Mouse (Mus musculus) stomach, postnatal 0 days (tissue): ENCODE results near the gene Ankrd6.

Experiments
- CTCF ChIP-seq: IDR thresholded peaks from 2 replicates; pipeline ENCODE4 v1.5.1; 2016; ENCODE audit warnings: antibody characterized with exemption, low read depth, mild to moderate bottlenecking, moderate library complexity
- EP300 ChIP-seq: optimal IDR thresholded peaks from 2 replicates; pipeline ENCODE3; 2016; ENCODE audit warnings: antibody characterized with exemption

GRCm38 (mm10) chr4:32907631-32908030 is 43.0 kb downstream of the Ankrd6 start:
- no peak for TF ChIP-seq CTCF
- TF ChIP-seq EP300: no peak
